Mouse (Mus musculus) kidney, adult 11 months (tissue): Measurements from ENCODE around the gene Gm12830.

Experiments used
- DNase-seq: peaks from one replicate; pipeline ENCODE4 v3.0.0; 2022

The Gm12830 gene

GRCm38 (mm10) chr4:114845622-114846021, 24.1 kb downstream of the Gm12830 start:
- no peak for DNase-seq

- no peak for DNase-seq
Measured at GRCm38 (mm10) chr4:114846723-114847122, 25.2 kb downstream of the Gm12830 start.

GRCm38 (mm10) chr4:114853968-114854367, 32.4 kb downstream of the Gm12830 start:
- no peak for DNase-seq

GRCm38 (mm10) chr4:114858426-114858825, 36.9 kb downstream of the Gm12830 start:
- no peak for DNase-seq

- DNase-seq, result no peak
Measured at GRCm38 (mm10) chr4:114863166-114863565, 41.6 kb downstream of the Gm12830 start.

- DNase-seq, result peak; percentile 17
Measured at GRCm38 (mm10) chr4:114869765-114870490, 48.4 kb downstream of the Gm12830 start.

- DNase-seq, result no peak
Measured at GRCm38 (mm10) chr4:114876441-114876972, 55.0 kb downstream of the Gm12830 start.

- DNase-seq, result no peak
Measured at GRCm38 (mm10) chr4:114882232-114882631, 60.7 kb downstream of the Gm12830 start.

- DNase-seq, result no peak
Measured at GRCm38 (mm10) chr4:114897853-114898252, 76.3 kb downstream of the Gm12830 start.

- DNase-seq, result no peak
Measured at GRCm38 (mm10) chr4:114899885-114900284, 78.4 kb downstream of the Gm12830 start.

GRCm38 (mm10) chr4:114900866-114901642, 79.5 kb downstream of the Gm12830 start:
- DNase-seq, result no peak

GRCm38 (mm10) chr4:114901643-114902351, 80.3 kb downstream of the Gm12830 start:
- DNase-seq, result no peak

- DNase-seq, result no peak
Measured at GRCm38 (mm10) chr4:114902641-114903421, 81.3 kb downstream of the Gm12830 start.

GRCm38 (mm10) chr4:114903422-114903782, 81.9 kb downstream of the Gm12830 start:
- no peak for DNase-seq

- no peak for DNase-seq
Measured at GRCm38 (mm10) chr4:114905501-114905900, 84.0 kb downstream of the Gm12830 start.
